Mouse (Mus musculus) skeletal muscle tissue, adult 2 months (tissue): ENCODE measurements around the gene Maml3.

Source experiments
- DNase-seq: peaks from one replicate; pipeline ENCODE4 v3.0.0-alpha.2; 2012; ENCODE audit warnings: low read depth, low spot score

Maml3 gene

DNA sequence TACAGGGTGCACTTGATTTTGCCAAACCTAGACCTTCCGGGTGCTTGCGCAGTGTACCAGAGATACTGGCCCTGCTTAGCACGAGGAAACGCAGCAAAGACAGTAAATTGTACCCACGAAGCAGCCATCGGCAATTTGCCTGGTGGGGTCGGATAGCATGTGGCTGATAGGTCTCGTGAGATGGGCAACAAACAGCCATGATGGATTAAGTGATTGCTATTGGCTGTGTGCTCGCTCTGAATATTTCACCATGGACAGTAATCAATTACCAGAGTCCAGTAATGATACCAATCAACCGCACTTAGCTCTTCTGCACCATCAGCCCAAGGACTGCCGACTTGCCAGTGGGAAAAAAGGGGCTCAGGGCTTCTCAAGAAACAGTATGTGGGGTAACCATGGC, 150.9 kb downstream of the Maml3 start:
- DNase-seq: no peak

DNA sequence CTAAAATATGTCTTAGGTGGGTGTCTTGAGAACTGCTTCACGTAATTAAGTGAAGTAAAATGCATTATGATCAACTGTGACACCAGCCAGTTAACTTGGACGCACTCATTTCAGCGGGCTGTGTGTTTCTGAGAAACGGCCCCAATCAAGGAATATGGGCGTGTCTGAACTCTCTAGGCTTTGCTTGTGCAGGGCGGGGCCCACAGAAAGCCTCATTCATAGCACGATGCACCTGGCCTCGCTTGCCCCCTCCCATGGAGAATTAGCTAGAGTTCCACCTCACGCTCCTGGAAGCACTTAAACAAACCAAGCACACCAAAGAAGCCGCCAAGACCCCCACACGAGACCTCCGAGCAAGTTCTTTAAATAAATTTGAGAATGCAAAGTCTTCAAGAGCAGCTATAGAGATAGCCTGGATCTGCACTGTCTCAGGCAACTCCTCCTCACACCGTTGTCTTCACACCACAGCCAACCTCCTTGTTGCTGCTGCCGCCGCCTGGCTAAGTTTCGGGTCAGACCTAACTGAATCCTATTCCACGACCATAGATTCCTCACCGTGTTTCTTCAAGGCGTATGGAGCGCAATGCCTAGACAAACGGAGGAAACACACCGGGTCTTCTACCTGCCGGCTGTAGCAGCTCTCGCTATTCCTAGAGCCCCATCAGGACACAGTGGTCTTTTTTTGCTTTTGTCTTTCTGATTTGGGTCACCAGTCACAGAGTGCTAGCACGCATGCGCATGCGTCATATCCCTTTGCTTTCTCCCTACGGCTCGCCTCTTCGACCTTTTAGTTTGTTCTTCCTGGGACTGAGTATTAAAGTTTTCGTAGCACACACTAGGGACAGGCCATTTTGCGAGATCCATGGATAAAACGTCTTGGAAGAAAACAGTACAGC, 151.9 kb downstream of the Maml3 start:
- no peak for DNase-seq

DNA sequence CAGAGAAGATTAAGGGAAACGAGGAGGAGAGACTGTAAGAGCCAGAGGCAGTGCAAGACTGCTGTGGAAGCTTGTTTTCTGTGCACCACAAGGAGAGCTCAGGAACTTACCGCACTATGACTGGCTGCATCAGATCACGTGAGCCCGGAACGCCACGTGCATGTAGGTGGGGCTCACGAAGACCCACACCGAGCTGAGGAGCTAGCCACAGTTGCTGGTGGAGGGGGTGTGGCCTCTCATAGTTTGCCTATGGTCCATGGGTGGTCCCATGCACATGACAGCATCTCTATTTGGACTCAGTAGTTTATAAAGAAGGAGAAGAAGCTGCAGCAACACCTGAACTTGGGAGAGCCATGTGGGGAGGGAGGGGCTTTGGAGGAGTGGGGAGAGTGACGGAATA, 152.6 kb downstream of the Maml3 start:
- DNase-seq: no peak

DNA sequence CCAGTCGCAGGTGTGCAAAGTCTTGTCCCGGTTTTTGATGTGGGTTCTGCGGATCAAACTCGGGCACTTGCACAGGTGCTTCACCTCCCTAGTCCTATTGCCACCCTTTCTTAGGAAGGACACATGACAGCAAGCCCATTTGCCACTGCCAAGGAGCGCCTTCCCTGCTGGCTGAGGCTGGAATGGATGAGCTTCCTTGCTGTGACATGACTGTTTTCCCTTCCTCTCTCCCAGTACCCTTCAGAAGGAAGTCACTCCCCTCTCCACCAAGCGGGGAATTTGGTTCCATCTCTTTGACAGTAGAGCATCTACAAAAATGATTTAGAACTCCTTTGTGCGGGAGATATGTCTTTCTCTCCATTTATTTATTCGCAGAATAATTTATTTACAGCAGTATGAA, 155.2 kb downstream of the Maml3 start:
- DNase-seq: no peak

DNA sequence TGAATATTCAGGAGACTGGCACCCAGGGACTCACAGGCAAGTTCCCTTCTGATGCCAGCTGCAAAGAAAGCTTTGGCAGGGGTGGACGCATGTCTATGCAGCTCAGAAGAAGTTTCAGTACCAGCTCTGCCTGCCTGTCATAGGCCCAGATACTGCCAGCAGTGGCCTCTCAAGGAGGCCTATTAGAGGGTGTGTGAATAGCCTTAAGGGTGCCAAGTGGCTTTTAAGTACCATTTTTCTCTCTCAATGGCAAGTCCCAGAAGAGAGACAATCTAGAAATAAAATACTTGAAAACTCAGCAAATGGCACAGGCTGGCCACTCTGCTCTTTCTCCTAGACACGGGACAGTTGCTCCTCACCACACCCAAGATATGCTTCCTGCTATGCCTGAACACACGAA, 157.7 kb downstream of the Maml3 start:
- no peak for DNase-seq

DNA sequence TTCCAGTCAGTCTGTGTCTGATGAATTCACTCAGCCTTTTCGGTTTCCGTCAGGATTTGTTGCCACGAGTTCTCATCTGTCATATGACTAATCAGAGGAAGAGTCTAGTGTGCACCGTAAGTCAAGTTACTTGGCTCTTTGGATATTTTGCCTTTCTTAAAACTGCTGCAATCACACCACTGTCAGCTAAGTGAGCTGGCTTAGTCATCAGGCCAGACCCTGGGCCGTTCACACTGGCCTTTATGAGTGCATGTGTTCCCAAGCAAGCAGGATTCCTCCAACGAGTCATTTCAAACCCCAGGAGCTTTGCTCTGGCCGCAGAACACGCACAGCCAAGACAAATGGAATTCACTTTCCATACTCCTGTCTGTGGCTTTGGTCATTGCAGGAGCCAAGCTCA, 161.2 kb downstream of the Maml3 start:
- peak; percentile 83 for DNase-seq

DNA sequence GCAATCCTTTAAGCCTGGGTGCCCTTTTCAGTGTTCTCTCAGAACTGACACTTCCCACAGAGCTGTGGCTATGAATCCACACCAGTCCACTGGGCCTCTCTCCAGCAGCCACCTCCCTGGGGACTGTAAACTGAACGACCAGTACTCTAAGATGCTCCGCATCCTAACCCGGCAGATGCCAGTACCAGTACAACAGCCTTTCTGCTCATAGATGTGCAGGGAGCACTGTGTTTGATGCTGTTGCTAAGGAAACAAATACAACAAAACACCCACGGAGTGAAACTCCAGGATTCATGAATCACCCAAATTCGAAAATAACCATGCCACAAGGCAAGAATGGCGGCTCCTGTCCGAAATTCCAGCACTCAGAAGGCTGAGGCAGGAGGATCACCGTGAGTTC, 163.1 kb downstream of the Maml3 start:
- peak; percentile 68 for DNase-seq

DNA sequence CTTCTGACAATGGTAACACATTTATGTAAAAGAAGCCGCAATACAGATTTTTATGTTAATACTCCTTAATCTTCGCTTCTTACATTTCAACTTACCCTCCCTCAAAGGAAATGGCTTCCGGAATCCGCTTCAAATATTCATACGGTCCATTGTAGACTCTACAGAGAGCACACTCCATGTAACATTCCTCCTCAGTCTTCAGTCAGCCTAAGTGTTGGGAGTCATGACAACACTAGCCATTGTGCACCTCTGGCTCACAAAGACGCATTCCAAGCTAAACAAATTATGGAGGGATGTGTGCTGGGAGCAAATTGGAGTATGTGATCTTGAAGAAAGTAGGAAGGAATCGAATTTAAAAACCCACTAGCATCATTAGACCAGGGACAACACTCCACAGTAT, 165.0 kb downstream of the Maml3 start:
- no peak for DNase-seq

DNA sequence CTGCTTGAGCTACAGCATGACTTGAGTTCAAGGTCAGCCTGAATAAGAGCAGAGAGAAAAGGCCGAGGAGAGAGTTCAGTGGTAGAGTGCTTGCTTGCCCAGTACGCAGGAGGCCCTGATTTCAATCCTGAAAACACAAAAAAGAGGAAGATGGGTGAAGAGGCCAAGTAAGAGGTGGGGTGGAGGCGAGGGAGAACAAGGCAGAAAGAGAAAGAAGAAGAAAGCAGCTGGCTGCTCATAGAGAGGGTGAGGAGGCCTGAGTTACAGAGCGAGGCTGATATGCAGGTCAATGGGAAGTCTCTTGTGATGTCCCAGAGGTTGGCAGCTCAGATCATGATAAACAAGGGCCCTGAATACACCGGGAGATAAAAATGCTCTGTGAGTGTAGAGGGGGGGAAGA, 165.8 kb downstream of the Maml3 start:
- no peak for DNase-seq

DNA sequence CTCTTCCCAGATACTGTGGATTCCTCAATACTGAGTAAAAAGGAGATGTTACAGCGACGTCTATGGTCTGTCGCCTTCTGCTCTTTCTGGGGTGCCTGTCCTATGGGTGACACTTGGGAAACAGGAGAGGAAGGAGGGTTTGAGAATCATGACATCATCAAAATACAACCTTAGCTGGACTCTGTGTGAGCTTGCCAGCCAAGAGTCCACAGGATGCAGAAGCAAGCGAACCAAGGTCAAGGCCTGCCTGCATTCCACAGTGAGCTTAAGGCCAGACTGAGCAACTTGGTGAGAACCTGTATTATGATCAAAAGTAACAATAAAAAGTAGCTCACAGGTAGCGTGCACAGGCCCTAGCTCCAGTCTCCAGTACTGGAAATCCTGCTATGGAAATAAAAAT, 167.7 kb downstream of the Maml3 start:
- DNase-seq: no peak

DNA sequence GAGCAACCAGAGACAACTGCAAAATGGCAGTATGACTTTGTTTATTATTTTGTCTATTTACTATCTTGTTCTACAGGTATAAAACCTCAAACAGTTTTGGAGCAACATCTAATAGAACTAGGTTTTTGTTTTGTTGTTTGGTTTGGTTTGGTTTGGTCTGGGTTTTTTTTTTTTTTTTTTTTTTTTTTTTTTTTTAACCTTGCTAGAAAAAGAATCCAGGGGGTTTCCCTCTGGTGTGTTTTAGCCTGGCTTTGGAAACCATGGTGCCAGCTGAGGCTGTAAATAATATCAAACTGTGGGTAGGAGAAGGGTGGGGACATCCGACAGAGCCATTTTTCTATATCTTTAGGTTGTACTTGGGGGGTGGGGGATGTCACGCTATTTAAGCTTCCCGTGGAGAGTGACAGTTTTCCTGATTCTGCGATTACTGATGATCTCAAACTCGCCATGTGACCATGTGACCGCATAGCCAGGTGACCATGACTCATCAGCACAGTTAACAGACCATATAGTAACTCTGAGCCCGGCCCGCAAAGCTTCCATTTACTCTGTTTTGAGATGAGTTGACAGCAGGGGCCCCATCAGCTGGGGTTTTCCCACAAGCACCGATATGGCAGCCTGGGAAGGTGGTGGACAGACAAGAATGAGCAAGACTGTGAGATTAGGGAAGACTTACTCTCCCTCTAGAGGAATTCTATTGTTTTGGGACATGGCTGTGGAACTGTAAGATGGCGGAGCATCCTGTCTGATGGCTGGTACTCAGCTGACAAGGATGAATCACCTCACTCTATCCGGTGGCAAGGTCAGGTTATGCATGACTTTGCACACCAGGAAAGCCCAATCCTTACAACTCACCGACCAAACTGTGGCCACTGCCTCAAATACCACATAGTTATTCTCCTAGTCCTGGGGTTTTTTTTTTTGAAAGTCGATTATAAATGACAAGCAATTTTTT, 170.1 kb downstream of the Maml3 start:
- no peak for DNase-seq

DNA sequence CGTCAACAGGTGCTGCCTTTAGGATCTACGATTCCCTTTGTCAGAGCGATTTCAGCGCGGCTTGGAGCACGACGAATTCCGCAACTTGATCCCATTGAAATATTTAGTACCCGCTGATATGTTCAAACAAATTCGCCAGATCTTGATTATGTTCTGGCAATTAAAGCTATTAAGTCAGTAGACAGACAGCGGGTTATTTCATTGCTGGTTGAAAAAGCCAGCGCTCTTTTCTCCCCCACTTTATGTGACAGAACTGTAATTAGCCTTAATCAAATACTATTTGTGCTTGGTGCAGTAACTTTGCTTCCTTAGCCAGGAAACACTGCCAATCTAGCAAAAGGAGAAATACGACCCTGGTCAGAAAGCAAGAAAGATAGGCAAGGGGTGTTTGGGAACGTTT, 176.7 kb downstream of the Maml3 start:
- no peak for DNase-seq

DNA sequence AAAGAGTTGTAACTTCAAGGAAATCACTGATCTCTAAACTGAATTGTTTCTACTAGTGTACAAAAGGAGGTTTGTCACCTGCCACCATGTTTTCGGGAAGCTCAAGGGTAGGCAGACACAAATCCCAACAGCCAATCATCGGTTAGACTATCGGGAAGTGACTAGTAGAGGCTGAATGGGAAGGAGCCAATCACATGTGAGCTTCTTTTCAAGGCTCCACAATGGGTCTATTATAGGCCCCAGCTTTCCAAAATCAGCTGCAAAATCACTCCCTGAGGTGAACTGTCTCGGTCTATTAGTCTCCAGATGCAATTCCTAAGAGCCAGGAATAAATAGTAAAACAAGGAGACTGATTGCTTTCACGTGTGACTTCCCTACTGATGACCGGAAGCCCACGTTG, 177.3 kb downstream of the Maml3 start:
- no peak for DNase-seq

DNA sequence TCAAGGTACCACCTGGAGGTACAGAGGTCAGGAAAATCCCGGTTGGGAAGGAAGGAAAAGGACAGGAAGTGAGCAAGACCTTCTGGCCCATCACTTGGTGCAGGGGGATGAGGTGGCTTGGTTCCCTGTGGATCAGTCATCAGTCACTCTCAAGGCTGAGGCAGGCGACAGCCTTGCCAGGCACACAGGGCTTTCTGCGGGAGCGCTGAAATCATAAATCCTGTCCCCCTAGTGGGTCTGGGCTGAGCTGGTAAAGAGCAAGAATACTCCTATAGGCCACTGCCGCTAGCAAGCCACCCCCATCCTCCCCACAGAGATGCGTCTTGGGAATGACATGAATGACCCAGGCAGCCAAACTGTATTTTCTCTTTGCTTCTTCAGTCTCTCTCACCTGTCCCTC, 177.8 kb downstream of the Maml3 start:
- DNase-seq: no peak

DNA sequence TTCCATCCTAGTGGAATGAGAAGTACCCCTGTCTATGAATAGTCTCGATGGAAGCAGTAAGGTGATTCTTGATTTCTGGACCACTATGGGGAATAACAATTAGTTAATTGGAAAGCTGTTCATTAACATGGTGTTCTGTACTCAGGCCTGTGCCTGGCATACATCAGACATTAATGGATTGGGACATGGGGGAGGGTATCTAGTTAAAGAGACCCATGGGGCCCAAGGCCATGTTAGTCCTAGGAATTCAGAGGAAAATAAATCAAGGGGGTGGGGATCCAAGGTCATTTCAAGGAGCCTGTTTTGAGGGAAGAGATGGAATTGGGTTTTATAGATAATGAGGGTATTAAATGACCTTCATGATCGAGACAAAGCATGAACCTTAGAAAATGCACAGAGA, 179.1 kb downstream of the Maml3 start:
- DNase-seq: no peak

DNA sequence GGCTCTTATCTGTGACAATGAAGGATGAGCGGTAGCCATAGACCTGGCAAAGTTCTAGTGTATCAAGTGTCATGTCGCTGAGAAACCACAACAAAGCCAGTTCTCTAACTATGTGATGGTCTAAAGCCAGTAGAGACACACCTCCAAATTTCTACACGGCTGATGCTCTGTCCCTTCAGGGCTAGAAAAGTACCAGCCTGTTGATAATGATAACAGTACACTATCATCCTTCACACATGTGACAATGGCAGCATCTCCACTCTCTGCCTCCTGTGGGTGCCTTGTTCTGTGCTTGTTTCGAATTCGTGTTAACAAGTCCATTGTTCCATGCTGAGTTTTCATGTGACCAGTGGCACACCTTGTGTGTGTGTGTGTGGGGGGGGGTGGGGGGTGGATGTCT, 180.2 kb downstream of the Maml3 start:
- DNase-seq: no peak

DNA sequence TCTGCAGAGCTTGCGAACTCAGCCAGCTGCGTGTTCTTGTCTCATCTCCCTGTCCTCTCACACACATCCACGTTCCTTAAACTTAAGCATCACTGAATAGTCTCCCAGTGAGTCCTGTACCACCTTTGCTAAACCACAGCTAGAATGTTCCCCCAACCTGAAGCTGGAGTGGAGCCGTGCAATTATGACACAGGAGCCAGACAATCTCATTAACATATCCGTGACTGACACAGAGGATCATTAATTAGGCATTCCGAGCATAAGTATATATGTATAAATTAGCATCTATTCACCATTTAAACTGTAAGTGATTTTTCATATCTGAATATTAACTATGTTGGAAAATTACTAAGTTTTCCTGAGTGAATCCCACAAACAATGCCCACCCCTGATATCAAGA, 181.1 kb downstream of the Maml3 start:
- DNase-seq: no peak

DNA sequence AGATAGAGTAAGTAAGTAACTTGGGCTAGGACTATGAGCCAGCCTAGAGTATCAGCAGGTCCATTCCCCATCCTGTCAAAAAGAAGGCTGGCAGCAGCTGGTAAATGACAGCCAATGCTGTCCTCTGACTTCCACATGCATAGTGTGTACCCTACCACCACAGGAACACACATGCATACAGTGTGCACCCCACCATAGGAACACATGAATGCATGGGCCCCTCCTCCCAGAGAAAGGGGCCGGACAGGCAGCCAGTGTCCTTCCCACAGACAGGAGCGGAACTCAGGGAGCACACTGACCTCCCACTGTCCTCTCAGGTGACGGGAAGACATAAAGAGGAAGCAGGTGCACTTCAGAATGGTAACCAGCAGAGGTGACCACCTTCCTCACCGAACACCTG, 188.0 kb downstream of the Maml3 start:
- no peak for DNase-seq

DNA sequence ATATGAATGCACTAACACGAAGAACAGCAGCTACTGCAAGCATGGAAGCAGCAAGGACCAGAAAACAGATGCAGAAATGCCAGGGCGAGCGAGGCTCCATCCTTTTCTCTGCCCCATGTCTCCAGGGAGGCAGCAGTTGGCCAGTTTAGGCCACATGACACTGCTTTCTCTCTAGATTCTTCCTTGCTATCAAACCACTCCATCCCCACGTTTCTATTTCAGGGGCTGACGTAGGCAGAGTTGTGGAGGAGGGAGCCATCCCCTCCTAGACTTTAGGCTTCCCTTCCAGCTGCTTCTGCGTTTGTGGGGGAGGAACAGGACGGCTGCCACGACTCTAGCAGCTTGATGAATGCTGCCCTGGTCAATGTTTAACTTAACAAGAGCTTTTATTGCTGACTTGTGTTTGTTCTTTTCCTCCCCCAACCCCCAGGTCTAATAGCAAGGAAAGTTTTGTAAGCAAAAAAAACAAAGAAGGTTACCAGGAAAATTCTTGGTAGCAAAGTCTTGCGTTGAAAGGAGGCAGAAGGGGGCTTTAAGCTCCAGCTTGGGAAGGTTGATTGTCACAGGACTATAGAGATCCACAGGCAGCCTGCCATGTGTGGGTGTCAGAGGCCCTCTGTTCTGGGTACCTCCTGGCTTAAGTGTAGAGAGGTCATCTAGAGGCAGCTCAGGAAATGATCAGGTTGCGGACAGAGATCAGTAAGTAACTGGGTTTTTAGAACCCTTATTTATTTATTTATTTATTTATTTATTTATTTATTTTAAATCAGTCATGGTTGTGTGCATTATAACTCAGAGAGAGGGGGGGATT, 188.6 kb downstream of the Maml3 start:
- peak; percentile 28 for DNase-seq

DNA sequence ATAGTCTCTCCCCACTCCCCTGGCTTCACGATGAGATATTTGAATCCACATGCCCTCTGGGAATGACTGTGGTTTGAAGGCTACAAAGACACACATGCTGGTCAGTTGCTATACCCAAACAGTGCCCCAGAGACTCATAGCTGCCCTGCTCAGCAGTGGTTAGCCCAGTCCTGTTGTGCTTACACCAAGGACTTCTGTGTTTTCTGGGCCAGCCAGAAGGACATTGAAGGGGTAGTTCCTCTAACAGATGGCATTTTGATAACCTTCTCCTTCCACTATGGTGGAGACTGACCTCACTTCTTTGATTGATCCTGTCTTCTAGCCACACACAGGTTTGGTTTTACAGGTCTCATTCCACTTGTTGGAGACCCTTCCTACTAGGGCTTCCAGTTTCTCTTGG, 189.5 kb downstream of the Maml3 start:
- no peak for DNase-seq

DNA sequence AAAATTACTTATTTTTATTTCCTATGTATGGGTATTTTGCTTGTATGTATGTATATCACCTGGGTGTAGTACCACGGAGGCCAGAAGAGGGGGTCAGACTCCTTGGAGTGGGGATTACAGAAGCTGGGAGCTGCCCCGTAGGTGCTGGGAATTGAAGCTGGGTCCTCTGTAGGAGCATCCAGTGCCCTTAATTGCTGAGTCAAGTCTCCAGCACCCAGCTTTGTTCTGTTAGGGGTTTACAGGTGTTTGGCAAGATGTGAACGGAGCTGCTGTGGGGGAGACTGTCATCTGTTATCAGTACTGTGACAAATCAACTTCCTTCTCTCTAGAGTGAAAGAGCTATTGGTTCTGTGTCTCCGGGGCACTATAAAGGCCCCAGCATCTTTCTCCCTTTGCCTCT, 190.0 kb downstream of the Maml3 start:
- DNase-seq: no peak

DNA sequence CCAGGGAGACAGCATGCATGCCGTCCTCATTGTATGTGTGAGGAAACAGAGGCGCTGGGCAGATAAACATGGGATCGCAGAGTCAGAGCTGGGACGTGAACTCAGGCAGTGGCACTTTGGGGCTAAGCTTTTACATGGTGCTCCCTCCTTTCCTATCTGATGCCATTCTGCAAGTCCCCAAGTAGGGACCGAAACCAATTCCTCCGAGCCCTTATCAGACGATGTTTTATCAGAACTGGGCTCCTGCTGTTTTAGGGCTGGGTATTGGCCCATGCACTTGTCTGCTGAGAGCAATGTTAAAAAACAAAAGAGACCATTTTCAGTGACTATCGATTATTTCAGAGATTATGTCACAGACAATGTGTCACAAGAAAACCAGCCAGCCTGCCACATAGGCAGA, 191.4 kb downstream of the Maml3 start:
- no peak for DNase-seq
